Mouse (Mus musculus) G1E-ER4 (cell line): Measurements from ENCODE around the gene Myoc. TPM values are rescaled to one million over a fixed set of nuclear protein-coding genes. Genes with fewer than 3 reads are reported as not detected.

Experiments
- GATA1 ChIP-seq: IDR thresholded peaks from one replicate; pipeline ENCODE4 v1.8.0; 2012; ENCODE audit warnings: low read length, inconsistent platforms
- polyA plus RNA-seq: library from polyadenylated mRNA; stranded (reverse); fragments of >175 nt; gene quantifications from 2 replicates; pipeline ENCODE4 v1.2.3, GENCODE M21; 2012

Myoc gene
- polyA plus RNA-seq, 1 experiment = not detected

GRCm38 (mm10) chr1:162642591-162642990 lies 3.6 kb downstream of the Myoc start:
- TF ChIP-seq GATA1 = no peak

GRCm38 (mm10) chr1:162643752-162644151 lies 4.8 kb downstream of the Myoc start:
- no peak for TF ChIP-seq GATA1

DNA sequence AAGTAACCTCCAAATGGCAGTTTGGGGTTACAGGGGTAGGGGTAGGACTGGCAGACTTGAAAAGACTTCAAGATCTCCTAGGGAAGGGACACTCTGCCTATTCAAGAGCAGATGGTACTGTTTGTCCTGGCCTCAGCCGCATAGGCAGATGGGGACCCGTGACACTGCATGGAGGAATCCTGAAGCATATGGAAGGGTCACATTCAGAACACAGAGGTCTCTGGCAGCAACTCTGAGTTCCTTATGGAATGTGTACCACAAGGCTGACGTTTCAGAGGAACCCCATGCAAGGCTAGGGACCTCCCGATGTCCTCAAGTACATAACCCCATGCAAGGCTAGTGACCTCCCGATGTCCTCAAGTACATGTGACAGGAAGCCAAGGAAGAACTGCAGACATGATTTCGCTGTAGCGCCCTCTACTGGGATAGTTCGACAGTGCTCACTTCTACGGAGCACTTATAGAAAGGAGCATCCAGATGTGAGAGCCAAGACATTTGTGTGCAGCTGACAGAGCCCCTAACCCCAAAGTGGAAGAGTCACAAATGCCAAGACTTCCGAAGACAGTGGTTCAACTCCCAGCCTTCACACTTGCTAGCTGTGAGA lies 7.2 kb downstream of the Myoc start:
- TF ChIP-seq GATA1 = no peak

- no peak for TF ChIP-seq GATA1
Observed at GRCm38 (mm10) chr1:162648416-162648815, 9.5 kb downstream of the Myoc start.

GRCm38 (mm10) chr1:162658119-162658518 lies 19.2 kb downstream of the Myoc start, which contains the start of gene Myocos:
Gene Myocos, minus strand, starts transcription at chr1:162658219.
- no peak for TF ChIP-seq GATA1

- TF ChIP-seq GATA1 = no peak
Observed at GRCm38 (mm10) chr1:162660276-162660860, 21.4 kb downstream of the Myoc start.

GRCm38 (mm10) chr1:162664826-162665475 lies 26.0 kb downstream of the Myoc start:
- no peak for TF ChIP-seq GATA1

DNA sequence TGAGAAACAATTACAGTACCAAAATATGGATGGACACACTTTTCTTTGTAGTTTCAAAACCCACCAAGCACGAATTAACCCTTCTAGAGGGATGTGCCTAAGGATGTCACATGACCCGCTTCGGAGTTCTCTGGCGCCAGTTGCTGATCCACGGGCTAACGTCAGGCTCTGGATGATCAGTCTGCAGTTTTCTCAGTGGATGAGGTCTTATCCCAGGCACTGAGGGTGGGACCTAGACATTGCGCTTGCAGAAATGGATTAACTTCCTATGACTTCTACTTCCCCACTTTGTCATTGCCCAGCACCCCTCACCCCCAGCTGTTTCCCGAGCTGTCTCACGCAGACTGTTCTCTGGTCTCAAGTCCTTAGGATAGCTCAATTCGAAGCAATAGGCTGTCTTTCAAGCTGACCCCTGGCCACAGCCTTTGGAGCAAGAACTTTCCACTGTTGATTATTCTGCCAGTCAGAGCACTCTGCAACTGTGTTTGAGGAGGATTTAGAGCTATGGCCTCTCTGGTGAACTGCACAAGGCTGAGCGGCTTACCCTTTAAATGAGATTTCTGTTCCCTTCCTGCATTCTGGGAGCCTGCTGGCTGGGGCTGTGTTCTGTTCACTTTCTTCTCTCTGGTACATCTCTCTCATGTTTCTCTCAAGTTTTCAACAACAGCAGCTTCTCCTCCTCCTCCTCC lies 26.7 kb downstream of the Myoc start:
- no peak for TF ChIP-seq GATA1

DNA sequence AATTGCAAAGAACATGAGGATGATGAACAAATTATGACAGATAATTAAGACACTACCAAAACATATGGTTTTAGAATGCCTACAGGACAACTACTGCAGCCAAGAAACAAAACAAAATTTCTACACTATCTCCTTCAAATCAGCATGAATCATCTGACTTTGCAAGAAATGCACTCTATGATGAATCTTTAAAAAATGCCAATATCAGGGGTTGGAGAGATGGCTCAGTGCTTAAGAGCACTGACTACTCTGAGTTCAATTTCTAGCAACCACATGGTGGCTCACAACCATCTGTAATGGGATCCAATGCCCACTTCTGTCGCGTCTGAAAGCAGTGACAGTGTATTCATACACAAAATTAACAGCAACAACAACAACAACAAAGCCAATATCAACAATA lies 54.8 kb downstream of the Myoc start:
- no peak for TF ChIP-seq GATA1

- no peak for TF ChIP-seq GATA1
Observed at GRCm38 (mm10) chr1:162697866-162698265, 58.9 kb downstream of the Myoc start.

Other genes starting within 250 kb of the Myoc start
- 0.05 and 0.09 TPM in 2 replicates for gene Dnm3, start 161.1 kb upstream of the Myoc start, polyA plus RNA-seq
- 16.9 and 27.0 TPM in 2 replicates for gene Mettl13, start 90.6 kb upstream of the Myoc start, polyA plus RNA-seq
- gene Vamp4, start 68.6 kb upstream of the Myoc start, polyA plus RNA-seq = 13.5 and 20.4 TPM in 2 replicates
- gene Myocos, start 19.1 kb downstream of the Myoc start, polyA plus RNA-seq = not detected in 2 replicates
- 68.4 and 70.7 TPM in 2 replicates for gene Prrc2c, start 101.4 kb downstream of the Myoc start, polyA plus RNA-seq
- not detected in 2 replicates for gene Fmo4, start 174.8 kb downstream of the Myoc start, polyA plus RNA-seq
- gene Fmo1, start 227.5 kb downstream of the Myoc start, polyA plus RNA-seq = not detected in 2 replicates